Comparison of ENCODE assay signal across 11 mouse cellular contexts in genomic region chr3:149330716-149331115, GRCm38 (mm10).
DNase-seq lines count a peak whose midpoint lies in the region; ATAC-seq and TF ChIP-seq lines count a peak whose summit lies in the region.
"Had no signal": no experiment of that assay in that cellular context is flagged by ENCODE, and none has a peak within 500 bp of the region (broad histone marks: within the 10 kb centered on the region; RNA-seq: fewer than 3 reads in every experiment).

No protein-coding gene starts in this region.

- no peak overlapping the region for H3K9ac ChIP-seq in forebrain, embryonic 11.5 days (ENCODE audit: low read length)
- H3K9ac ChIP-seq in forebrain, embryonic 13.5 days, result no peak overlapping the region
- H3K9ac ChIP-seq in heart, adult 2 months (ENCODE audit: low read depth, low read length), result no peak overlapping the region
- no peak overlapping the region for H3K9ac ChIP-seq in lung, postnatal 0 days (replicated peaks; ENCODE audit: low read depth)
- H3K9ac ChIP-seq: forebrain, embryonic 15.5 days; liver, embryonic 13.5 days had no signal

- WGBS in forebrain, embryonic 11.5 days, result 64% methylated on average over 10 of the region's 10 CpGs
- 63% methylated on average over 10 of the region's 10 CpGs for WGBS in forebrain, embryonic 13.5 days
- WGBS in heart, adult 2 months, result 32% methylated on average over 10 of the region's 10 CpGs
- 55% methylated on average over 10 of the region's 10 CpGs for WGBS in kidney, adult 2 months
- WGBS in lung, postnatal 0 days, result 57% methylated on average over 10 of the region's 10 CpGs

- no peak for TF ChIP-seq CTCF in heart, adult 2 months (IDR thresholded peaks at IDR 0.05)
- TF ChIP-seq CTCF in kidney, adult 2 months (conservative IDR thresholded peaks at IDR 0.05; ENCODE audit: insufficient read depth, insufficient read length, low read depth, low read length), result no peak
- TF ChIP-seq CTCF in lung, postnatal 0 days (IDR thresholded peaks at IDR 0.05), result no peak

- no peaks in the 10 kb centered on the region for H3K27me3 ChIP-seq in forebrain, embryonic 11.5 days (ENCODE audit: control insufficient read depth, insufficient read depth, low read length)
- H3K27me3 ChIP-seq in forebrain, embryonic 13.5 days, result peaks cover 7% of the 10 kb centered on the region
- H3K27me3 ChIP-seq in heart, adult 2 months (ENCODE audit: control insufficient read depth, insufficient read depth, low read length), result no peaks in the 10 kb centered on the region
- H3K27me3 ChIP-seq in kidney, adult 2 months (replicated peaks; ENCODE audit: control insufficient read depth, insufficient read depth, low read length), result no peaks in the 10 kb centered on the region
- no peaks in the 10 kb centered on the region for H3K27me3 ChIP-seq in lung, postnatal 0 days (replicated peaks; ENCODE audit: insufficient read depth, low read length)
- H3K27me3 ChIP-seq: forebrain, embryonic 15.5 days; liver, embryonic 13.5 days had no signal

- no peak overlapping the region for H3K4me3 ChIP-seq in forebrain, embryonic 11.5 days (ENCODE audit: low read depth, low read length)
- H3K4me3 ChIP-seq in forebrain, embryonic 13.5 days, result no peak overlapping the region
- H3K4me3 ChIP-seq in heart, adult 2 months, result no peak overlapping the region
- H3K4me3 ChIP-seq in kidney, adult 2 months (ENCODE audit: insufficient read depth, low read depth, low read length), result no peak overlapping the region
- H3K4me3 ChIP-seq in lung, postnatal 0 days (ENCODE audit: low read depth, low read length), result no peak overlapping the region
- H3K4me3 ChIP-seq: forebrain, embryonic 15.5 days; liver, embryonic 13.5 days had no signal

- H3K9me3 ChIP-seq in forebrain, embryonic 11.5 days (ENCODE audit: control insufficient read depth, low read length), result no peaks in the 10 kb centered on the region
- no peaks in the 10 kb centered on the region for H3K9me3 ChIP-seq in forebrain, embryonic 13.5 days (replicated peaks)
- H3K9me3 ChIP-seq in lung, postnatal 0 days (ENCODE audit: low read length), result no peaks in the 10 kb centered on the region
- H3K9me3 ChIP-seq: forebrain, embryonic 15.5 days; liver, embryonic 13.5 days had no signal

- peak; percentile 51 for DNase-seq in forebrain, embryonic 11.5 days (ENCODE audit: low spot score)
- peak; percentile 49 to 72 for DNase-seq in heart, adult 2 months
- peak; percentile 83 for DNase-seq in kidney, adult 2 months
- peak; percentile 62 for DNase-seq in lung, postnatal 0 days (ENCODE audit: low spot score)
- DNase-seq in urinary bladder, postnatal 14 days (ENCODE audit: low spot score), result no peak
- DNase-seq in right cerebral cortex, postnatal 25 days, result no peak
- DNase-seq: cerebellum, adult 9-10 months; liver, embryonic 13.5 days had no signal

- TF ChIP-seq EP300 in heart, adult 2 months (IDR thresholded peaks at IDR 0.05; ENCODE audit: insufficient read depth, low read depth, low read length), result peak; percentile 89
- peak; percentile 94 for TF ChIP-seq EP300 in lung, postnatal 0 days (IDR thresholded peaks at IDR 0.05)

- TF ChIP-seq POLR2A in heart, adult 2 months (IDR thresholded peaks at IDR 0.05; ENCODE audit: insufficient read depth, low read depth, low read length), result 0 out of 2 replicates have a peak, but pooled peaks have one; percentile 29
- TF ChIP-seq POLR2A in kidney, adult 2 months (IDR thresholded peaks at IDR 0.05; ENCODE audit: low read depth, low read length), result no peak

- H3K36me3 ChIP-seq in forebrain, embryonic 11.5 days (ENCODE audit: control insufficient read depth, insufficient read depth, low read length), result no peaks in the 10 kb centered on the region
- no peaks in the 10 kb centered on the region for H3K36me3 ChIP-seq in forebrain, embryonic 13.5 days (ENCODE audit: poor library complexity, severe bottlenecking)
- peaks cover 2% of the 10 kb centered on the region for H3K36me3 ChIP-seq in heart, adult 2 months (ENCODE audit: control insufficient read depth, insufficient read depth, low read length)
- no peaks in the 10 kb centered on the region for H3K36me3 ChIP-seq in kidney, adult 2 months (ENCODE audit: control insufficient read depth, insufficient read depth, low read length)
- no peaks in the 10 kb centered on the region for H3K36me3 ChIP-seq in lung, postnatal 0 days (ENCODE audit: insufficient read depth, low read length)
- H3K36me3 ChIP-seq: forebrain, embryonic 15.5 days; liver, embryonic 13.5 days had no signal

- no peak for ATAC-seq in forebrain, embryonic 11.5 days (replicated peaks; ENCODE audit: low FRiP score)
- ATAC-seq in forebrain, embryonic 13.5 days, result no peak
- peak; percentile 78 for ATAC-seq in lung, postnatal 0 days
- no peak for ATAC-seq in megakaryocyte progenitor cell, adult 5-6 weeks (replicated peaks; ENCODE audit: poor library complexity)
- ATAC-seq: forebrain, embryonic 15.5 days had no signal

- no peak overlapping the region for H3K4me2 ChIP-seq in forebrain, embryonic 11.5 days (ENCODE audit: low read depth, low read length, severe bottlenecking)
- H3K4me2 ChIP-seq in forebrain, embryonic 13.5 days, result no peak overlapping the region
- no peak overlapping the region for H3K4me2 ChIP-seq in lung, postnatal 0 days (replicated peaks; ENCODE audit: low read depth, low read length)
- H3K4me2 ChIP-seq: forebrain, embryonic 15.5 days; liver, embryonic 13.5 days had no signal

- H3K79me2 ChIP-seq in heart, adult 2 months (replicated peaks; ENCODE audit: control insufficient read depth, insufficient read depth, low read length), result no peaks in the 10 kb centered on the region

- peak overlapping the region; percentile 19; the same call in 1 of the 2 replicates for H3K27ac ChIP-seq in forebrain, embryonic 11.5 days (ENCODE audit: low read depth, low read length)
- no peak overlapping the region for H3K27ac ChIP-seq in forebrain, embryonic 13.5 days
- peak overlapping the region; percentile 67 for H3K27ac ChIP-seq in heart, adult 2 months
- peak overlapping the region; percentile 66; the same call in 1 of the 2 replicates for H3K27ac ChIP-seq in kidney, adult 2 months (ENCODE audit: insufficient read depth, low read depth, low read length)
- H3K27ac ChIP-seq in lung, postnatal 0 days (ENCODE audit: low read length), result no peak overlapping the region
- H3K27ac ChIP-seq: forebrain, embryonic 15.5 days; liver, embryonic 13.5 days had no signal

- intact Hi-C loops in heart, adult 2 months (cut with DNase I), result loop anchor here (2.0 to 5.0 kb wide), 2 partner anchors 18 to 338 kb away; partner anchors contain the start of gene Adgrl2

- H3K4me1 ChIP-seq in forebrain, embryonic 11.5 days (replicated peaks; ENCODE audit: control insufficient read depth, insufficient read depth, low read length), result peaks cover 13% of the 10 kb centered on the region
- H3K4me1 ChIP-seq in forebrain, embryonic 13.5 days, result peaks cover 18% of the 10 kb centered on the region
- peaks cover 10% of the 10 kb centered on the region for H3K4me1 ChIP-seq in heart, adult 2 months (ENCODE audit: control insufficient read depth, insufficient read depth, low read length)
- no peaks in the 10 kb centered on the region for H3K4me1 ChIP-seq in kidney, adult 2 months (ENCODE audit: control insufficient read depth, insufficient read depth, low read length)
- no peaks in the 10 kb centered on the region; the same call in 1 of the 2 replicates for H3K4me1 ChIP-seq in lung, postnatal 0 days (ENCODE audit: insufficient read depth, low read depth, low read length)
- H3K4me1 ChIP-seq: liver, embryonic 13.5 days had no signal

Comparison
In these comparisons a context has a peak if more than half of its experiments do, and no peak if none do; other contexts are left out.
1. H3K27ac ChIP-seq: peak in forebrain, embryonic 11.5 days (single experiment), heart, adult 2 months (single experiment) and kidney, adult 2 months (single experiment); none in forebrain, embryonic 13.5 days (single experiment) and lung, postnatal 0 days (single experiment).
2. DNase-seq: peak in forebrain, embryonic 11.5 days (single experiment), heart, adult 2 months (2 of 2), kidney, adult 2 months (single experiment) and lung, postnatal 0 days (single experiment); none in urinary bladder, postnatal 14 days (single experiment) and right cerebral cortex, postnatal 25 days (single experiment).